Mouse (Mus musculus) lung, postnatal 14 days (tissue): Measurements from ENCODE around the gene Ogn.
A peak's percentile ranks its signal among the peaks of the same experiment; 100 is the strongest.

Experiments used
- DNase-seq: peaks from one replicate; pipeline ENCODE4 v3.0.0; 2021

Ogn gene

DNA sequence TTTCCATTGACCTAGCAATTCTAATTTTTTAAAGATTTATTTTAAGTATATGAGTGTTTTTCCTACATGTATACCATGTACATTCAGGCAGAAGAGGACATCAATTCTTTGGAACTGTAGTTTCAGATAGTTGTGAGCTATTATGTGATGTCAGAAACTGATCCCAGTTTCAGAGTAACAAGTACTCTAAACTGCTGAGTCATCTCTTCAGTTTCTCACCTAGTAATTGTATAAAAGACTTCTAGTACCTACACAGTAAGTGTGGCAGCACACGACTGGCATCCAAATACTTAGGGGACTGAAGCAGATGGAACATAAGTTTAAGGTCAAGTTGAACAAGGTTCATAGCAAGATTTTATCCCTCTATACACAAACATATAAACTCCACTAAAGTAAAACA lies 38.2 kb downstream of the Ogn start:
- DNase-seq, result no peak

DNA sequence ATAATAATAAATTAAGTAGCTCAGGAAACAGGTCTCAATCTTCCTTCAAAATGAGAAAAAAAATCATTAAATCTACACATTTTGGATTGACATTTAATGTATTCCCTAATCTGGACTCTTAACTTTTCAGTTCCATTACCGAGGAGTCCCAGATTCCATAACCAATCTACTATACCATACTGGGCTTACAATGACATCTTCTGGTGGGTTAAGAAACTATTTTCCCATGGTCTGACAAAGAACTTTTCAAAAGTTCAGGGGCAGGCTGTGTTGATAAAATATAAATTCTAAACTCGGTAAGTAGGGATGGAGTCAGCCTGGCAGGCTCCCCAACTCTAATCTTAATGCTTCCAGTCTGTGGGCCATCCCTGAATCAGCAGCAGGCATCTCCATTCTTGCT lies 43.3 kb downstream of the Ogn start:
- no peak for DNase-seq

DNA sequence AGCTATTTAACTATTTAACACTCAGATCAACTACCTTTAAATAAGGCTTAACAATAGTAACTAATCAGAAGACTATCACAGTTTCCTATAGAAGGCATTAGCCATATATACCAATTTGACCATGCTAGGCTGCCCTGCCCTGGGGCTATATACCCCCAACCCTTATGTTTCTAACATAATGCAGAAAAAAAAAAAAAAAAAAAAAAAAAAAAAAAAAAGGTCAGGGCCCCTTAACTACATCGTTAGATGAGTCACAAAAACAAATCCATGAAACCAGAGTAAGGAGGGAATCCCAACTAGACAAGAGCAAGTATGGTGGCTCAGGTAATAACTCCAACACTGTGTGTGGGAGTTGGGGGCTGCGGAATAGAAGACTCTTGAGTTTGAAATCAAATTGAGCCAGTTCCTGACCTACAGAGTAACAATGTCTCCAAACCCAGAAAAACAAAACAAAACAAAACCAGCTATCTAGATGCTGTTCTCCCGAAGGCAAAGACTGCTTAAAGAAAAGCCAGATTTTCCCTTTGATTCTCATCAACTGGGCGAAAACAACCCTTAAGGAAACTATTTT lies 44.0 kb downstream of the Ogn start:
- DNase-seq, result no peak

DNA sequence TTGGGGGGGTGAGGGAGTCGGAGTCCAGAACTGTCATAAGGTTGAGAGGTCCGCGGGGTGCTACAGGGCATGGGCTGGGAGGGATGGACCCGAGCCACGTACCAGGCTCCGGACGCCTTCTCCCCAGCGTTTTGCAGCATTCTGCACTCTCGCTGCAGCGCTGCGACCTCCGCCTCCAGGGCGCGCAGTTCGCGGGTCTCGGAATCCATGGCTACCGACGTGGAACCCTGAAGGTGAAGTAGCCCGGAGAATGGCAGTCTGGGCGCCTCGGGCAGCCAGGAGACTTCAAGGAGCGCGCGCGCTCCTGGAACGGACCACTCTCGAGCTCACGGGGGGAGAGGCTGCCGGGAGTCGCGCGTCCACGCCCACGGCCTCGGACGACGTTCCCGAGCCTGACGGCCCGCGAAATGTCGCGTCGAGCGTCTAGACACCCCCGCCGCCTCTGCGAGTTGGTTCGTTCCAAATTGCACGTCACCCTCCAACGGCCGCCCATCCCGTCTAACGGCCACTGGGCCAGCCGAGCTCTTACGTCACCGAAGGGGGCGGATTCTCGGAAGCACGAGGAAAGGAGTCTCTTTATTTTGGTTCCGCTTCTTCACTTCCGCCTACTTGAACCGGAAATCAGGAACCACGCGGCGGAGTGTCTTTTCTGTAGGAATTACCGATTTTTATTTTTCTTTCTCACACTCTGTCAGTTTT lies 44.8 kb downstream of the Ogn start, which contains the start of the genes Cenpp and Nol8:
TSS of gene Cenpp (minus strand) at position 305 of the 699 bp plus-strand sequence.
TSS of gene Nol8 (plus strand) at position 598 of the 699 bp plus-strand sequence.
- peak; percentile 100 for DNase-seq

DNA sequence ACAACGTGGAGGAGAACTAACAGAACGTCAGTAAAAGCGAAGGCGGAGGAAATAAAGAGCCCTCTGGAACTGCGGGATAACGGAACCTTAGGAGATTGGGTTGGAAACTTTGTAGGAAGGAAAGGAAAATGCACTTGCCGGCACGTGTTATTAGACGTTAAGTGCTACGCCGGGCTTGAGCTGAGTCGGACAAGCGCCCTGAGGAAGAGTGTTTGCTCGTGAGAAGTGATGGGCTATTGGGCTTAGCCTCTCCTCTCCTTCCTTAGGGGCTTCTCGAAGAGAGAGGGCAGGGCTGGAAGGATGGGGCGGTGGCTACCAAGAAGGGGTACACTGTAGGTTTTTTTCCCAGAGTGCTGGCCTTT lies 45.3 kb downstream of the Ogn start:
- no peak for DNase-seq
